Mouse (Mus musculus): Measurements from ENCODE around the gene Tmc3. TPM values are rescaled to one million over a fixed set of nuclear protein-coding genes. Genes with fewer than 3 reads are reported as not detected.

Gene Tmc3
- polyA plus RNA-seq, 1 experiment from 2014 or later = 0.07 TPM

DNA sequence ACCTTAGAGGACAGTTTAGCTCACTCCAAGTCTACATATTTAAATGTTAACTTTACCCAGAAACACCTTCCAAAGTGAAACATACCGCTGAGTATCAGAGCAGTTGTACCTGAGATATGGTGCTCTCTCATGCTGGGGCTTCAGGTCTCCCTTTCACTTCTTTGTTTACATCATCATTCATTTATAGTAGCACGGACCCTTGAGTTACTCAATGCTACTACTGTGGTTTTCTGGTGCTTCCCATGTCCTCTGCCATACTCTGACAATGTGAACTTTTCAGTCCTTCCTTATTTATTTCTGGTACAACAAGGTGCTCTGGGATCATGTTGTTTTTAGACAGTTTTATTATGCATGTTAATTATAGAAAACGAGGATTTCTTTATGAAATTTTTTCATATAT, 25.2 kb upstream of the Tmc3 start:
- no peak overlapping the region for H3K4me3 ChIP-seq (ENCODE audit: low read depth, low read length)
- no peak for ATAC-seq (ENCODE audit: low read depth)
- H3K4me1 ChIP-seq (ENCODE audit: control insufficient read depth, low read depth, low read length) = no peaks in the 10 kb centered on the region
- H3K27ac ChIP-seq (ENCODE audit: low read length) = no peak overlapping the region
- no peak overlapping the region for H3K4me2 ChIP-seq (ENCODE audit: low read depth, low read length)
- no peak overlapping the region for H3K9ac ChIP-seq (ENCODE audit: low read depth, low read length)
- 45% methylated on average over 3 of the region's 3 CpGs for WGBS (ENCODE audit: insufficient replicate concordance)
- H3K9me3 ChIP-seq (replicated peaks; ENCODE audit: control insufficient read depth, low read length) = no peaks in the 10 kb centered on the region
- H3K27me3 ChIP-seq (ENCODE audit: control insufficient read depth, insufficient read depth, low read depth, low read length) = no peaks in the 10 kb centered on the region
- H3K36me3 ChIP-seq (ENCODE audit: control insufficient read depth, insufficient read depth) = no peaks in the 10 kb centered on the region

DNA sequence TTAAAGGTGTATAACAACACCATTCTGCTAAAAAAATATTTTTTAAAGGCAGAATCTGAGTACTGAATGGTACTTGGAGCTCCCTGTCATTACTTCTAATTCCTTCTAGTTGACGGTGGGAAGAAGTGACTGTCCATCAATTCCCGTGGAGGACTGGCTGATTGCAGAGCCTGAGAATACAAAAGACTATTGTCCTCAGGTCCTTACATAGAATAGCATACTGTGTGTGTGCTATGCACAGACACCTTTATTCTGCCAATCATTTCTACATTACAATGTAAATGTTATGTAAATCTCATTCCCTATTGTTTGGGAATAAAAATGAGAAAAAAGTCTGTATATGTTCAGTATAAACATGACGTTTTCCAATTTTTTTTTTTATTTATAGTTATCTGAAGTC, 22.9 kb upstream of the Tmc3 start:
- no peak overlapping the region for H3K4me3 ChIP-seq (ENCODE audit: low read depth, low read length)
- H3K9ac ChIP-seq (ENCODE audit: low read depth, low read length) = no peak overlapping the region
- no peaks in the 10 kb centered on the region for H3K4me1 ChIP-seq (ENCODE audit: control insufficient read depth, low read depth, low read length)
- H3K36me3 ChIP-seq (ENCODE audit: control insufficient read depth, insufficient read depth) = no peaks in the 10 kb centered on the region
- no peaks in the 10 kb centered on the region for H3K9me3 ChIP-seq (replicated peaks; ENCODE audit: control insufficient read depth, low read length)
- WGBS (ENCODE audit: insufficient replicate concordance) = 49% methylated on average over 3 of the region's 3 CpGs
- no peak overlapping the region for H3K27ac ChIP-seq (ENCODE audit: low read length)
- no peak for ATAC-seq (ENCODE audit: low read depth)
- no peaks in the 10 kb centered on the region for H3K27me3 ChIP-seq (ENCODE audit: control insufficient read depth, insufficient read depth, low read depth, low read length)
- H3K4me2 ChIP-seq (ENCODE audit: low read depth, low read length) = no peak overlapping the region

DNA sequence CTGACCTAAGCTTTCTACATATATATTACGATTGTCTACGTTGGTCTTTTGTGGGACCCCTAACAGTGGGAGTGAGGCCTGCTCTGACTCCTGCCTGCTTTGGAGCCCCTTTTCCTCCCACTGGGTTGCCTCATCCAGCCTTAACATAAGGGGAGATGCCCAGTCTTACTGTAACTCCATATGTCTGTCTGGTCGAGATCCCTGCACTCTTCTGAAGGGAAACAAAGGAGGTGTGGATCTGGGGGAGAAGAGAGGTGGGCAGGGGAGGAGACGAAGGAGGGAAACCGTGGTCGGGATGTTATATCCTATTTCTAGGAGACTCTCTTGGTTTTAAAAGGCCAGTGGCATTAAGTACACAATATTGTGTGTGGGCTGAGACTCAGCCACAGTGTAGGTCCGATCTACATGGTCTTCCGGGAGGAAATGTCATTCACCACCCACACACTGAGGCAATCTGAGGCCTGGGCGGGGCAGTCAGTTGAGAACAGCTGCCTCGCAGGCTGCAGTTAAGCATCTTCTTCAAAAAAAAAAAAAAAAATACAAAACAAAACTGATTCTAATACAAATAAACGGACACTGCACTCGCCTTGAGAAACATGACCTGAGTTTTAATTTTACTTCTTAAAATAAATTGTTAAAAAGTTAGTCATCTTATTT, 20.0 kb upstream of the Tmc3 start:
- no peak for ATAC-seq (ENCODE audit: low read depth)
- H3K27ac ChIP-seq (ENCODE audit: low read length) = no peak overlapping the region
- H3K4me1 ChIP-seq (ENCODE audit: control insufficient read depth, low read depth, low read length) = no peaks in the 10 kb centered on the region
- no peaks in the 10 kb centered on the region for H3K36me3 ChIP-seq (ENCODE audit: control insufficient read depth, insufficient read depth)
- H3K27me3 ChIP-seq (ENCODE audit: control insufficient read depth, insufficient read depth, low read depth, low read length) = no peaks in the 10 kb centered on the region
- no peaks in the 10 kb centered on the region for H3K9me3 ChIP-seq (replicated peaks; ENCODE audit: control insufficient read depth, low read length)
- no peak overlapping the region for H3K4me2 ChIP-seq (ENCODE audit: low read depth, low read length)
- H3K4me3 ChIP-seq (ENCODE audit: low read depth, low read length) = no peak overlapping the region
- WGBS (ENCODE audit: insufficient replicate concordance) = 43% methylated on average over 12 of the region's 12 CpGs
- no peak overlapping the region for H3K9ac ChIP-seq (ENCODE audit: low read depth, low read length)

DNA sequence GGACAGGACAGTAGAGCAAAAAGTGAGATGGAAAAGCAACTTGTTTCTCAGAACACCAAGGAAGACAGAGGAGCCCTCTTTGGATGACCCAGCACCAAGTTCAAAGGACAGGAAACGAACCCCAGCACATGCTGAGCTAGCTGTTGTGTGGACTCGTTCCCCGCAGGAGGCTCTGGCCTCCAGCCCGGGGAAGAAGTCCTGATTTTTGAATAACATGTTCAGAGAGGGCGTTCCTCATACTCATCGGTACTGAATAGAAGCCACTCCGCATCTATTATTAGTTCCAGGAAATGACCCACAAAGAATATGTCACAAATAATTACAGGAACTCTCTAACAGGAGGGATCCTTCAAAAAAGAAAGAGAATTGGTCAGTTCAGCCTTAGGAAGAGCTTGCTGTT, 18.8 kb upstream of the Tmc3 start:
- Histone ChIP-seq H3K36me3 (ENCODE audit: control insufficient read depth, insufficient read depth) (no peaks in the 10 kb centered on the region), H3K9me3 (replicated peaks; ENCODE audit: control insufficient read depth, low read length) (no peaks in the 10 kb centered on the region), H3K4me2 (ENCODE audit: low read depth, low read length) (no peak overlapping the region), H3K9ac (ENCODE audit: low read depth, low read length) (no peak overlapping the region), H3K27ac (ENCODE audit: low read length) (no peak overlapping the region), H3K4me1 (ENCODE audit: control insufficient read depth, low read depth, low read length) (no peaks in the 10 kb centered on the region), H3K27me3 (ENCODE audit: control insufficient read depth, insufficient read depth, low read depth, low read length) (no peaks in the 10 kb centered on the region), H3K4me3 (ENCODE audit: low read depth, low read length) (no peak overlapping the region)
- peak; percentile 21; the same call in 1 of the 2 replicates for ATAC-seq (ENCODE audit: low read depth)
- WGBS (ENCODE audit: insufficient replicate concordance) = 20% methylated on average over 7 of the region's 7 CpGs

DNA sequence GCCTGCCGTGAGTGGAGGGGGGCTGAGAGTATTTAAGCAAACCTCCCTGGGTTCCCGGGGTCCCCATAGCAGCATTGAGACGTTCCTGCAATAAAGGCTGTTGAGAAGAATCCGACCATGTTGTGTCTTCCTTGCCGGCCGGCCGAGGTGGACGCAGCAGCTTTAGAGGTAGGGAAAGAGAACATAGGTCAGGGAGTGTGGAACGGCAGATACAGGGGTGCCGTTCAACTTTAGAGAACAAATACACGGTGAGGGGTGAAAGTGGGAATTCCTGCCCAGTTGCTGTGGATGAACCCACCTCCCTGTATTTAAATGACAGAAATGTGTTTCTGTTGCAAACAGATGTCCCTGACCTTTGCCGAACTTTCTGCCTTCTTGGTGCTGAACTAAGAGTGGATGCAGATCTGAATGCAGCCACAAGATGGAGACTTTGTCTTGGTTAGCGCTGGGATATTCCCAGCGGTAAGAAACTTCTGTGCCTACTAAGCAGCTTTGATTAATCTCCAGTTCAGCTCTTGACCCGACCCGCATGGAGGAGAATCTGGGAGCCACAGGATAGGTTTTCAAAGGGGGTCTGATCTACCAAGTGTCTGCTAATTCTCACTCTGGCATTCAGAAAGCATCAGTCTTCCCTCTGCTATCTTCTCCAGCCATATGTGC, 16.8 kb upstream of the Tmc3 start:
- Histone ChIP-seq H3K9ac (ENCODE audit: low read depth, low read length) (no peak overlapping the region), H3K4me1 (ENCODE audit: control insufficient read depth, low read depth, low read length) (no peaks in the 10 kb centered on the region), H3K27ac (ENCODE audit: low read length) (no peak overlapping the region), H3K4me2 (ENCODE audit: low read depth, low read length) (no peak overlapping the region), H3K9me3 (replicated peaks; ENCODE audit: control insufficient read depth, low read length) (no peaks in the 10 kb centered on the region), H3K27me3 (ENCODE audit: control insufficient read depth, insufficient read depth, low read depth, low read length) (no peaks in the 10 kb centered on the region), H3K36me3 (ENCODE audit: control insufficient read depth, insufficient read depth) (no peaks in the 10 kb centered on the region), H3K4me3 (ENCODE audit: low read depth, low read length) (no peak overlapping the region)
- WGBS (ENCODE audit: insufficient replicate concordance) = 41% methylated on average over 16 of the region's 16 CpGs
- ATAC-seq (ENCODE audit: low read depth) = no peak

DNA sequence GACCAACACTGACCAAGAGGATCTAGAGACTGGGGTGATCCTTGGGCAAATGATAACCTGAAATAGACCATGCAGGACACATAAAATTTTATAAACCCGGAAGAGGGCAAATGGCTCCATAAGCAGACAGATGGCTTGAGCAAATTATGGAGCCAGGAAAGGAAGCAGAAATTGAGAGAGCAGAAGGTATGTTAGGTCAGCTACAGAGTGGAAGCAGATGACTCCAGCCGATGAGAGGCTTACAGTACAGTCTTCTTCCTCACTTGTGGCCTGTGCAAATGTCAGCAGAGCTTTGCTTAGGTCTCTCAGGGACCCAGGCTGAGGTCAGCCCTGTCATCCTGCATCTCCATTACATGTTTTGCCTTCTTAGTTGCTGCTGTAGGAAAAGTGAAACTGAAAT, 15.9 kb upstream of the Tmc3 start:
- no peaks in the 10 kb centered on the region for H3K36me3 ChIP-seq (ENCODE audit: control insufficient read depth, insufficient read depth)
- WGBS (ENCODE audit: insufficient replicate concordance) = 60% methylated on average over 2 of the region's 2 CpGs
- H3K9me3 ChIP-seq (replicated peaks; ENCODE audit: control insufficient read depth, low read length) = no peaks in the 10 kb centered on the region

DNA sequence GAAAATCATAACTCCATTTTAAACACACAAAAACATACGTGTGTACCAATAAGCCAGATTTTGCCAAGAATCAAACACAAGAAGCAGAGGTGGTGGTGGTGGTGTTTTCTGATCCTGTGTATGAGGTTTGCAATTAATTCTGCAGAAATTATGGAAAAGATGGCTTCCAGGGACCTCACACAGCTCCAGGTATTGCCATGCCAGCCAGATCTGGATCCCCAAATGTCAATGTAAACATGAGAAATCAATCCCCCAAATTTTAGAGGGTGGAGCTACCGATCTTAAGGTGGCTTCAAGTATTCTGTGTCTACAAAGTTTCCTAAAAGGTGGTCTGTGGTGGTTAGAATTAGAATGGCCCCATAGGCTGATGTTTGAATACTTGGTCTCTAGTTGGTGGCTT, 15.3 kb upstream of the Tmc3 start:
- Histone ChIP-seq H3K9ac (ENCODE audit: low read depth, low read length) (no peak overlapping the region), H3K27me3 (ENCODE audit: control insufficient read depth, insufficient read depth, low read depth, low read length) (no peaks in the 10 kb centered on the region), H3K27ac (ENCODE audit: low read length) (no peak overlapping the region), H3K4me3 (ENCODE audit: low read depth, low read length) (no peak overlapping the region), H3K4me2 (ENCODE audit: low read depth, low read length) (no peak overlapping the region), H3K9me3 (replicated peaks; ENCODE audit: control insufficient read depth, low read length) (no peaks in the 10 kb centered on the region), H3K4me1 (ENCODE audit: control insufficient read depth, low read depth, low read length) (no peaks in the 10 kb centered on the region), H3K36me3 (ENCODE audit: control insufficient read depth, insufficient read depth) (no peaks in the 10 kb centered on the region)
- 67% methylated on average over 2 of the region's 2 CpGs for WGBS (ENCODE audit: insufficient replicate concordance)
- ATAC-seq (ENCODE audit: low read depth) = no peak

More for the DNA sequence above, 15.9 kb upstream of the Tmc3 start:
- H3K27ac ChIP-seq (ENCODE audit: low read length) = no peak overlapping the region
- H3K9ac ChIP-seq (ENCODE audit: low read depth, low read length) = no peak overlapping the region
- H3K4me3 ChIP-seq (ENCODE audit: low read depth, low read length) = no peak overlapping the region
- no peaks in the 10 kb centered on the region for H3K4me1 ChIP-seq (ENCODE audit: control insufficient read depth, low read depth, low read length)
- no peak for ATAC-seq (ENCODE audit: low read depth)
- no peaks in the 10 kb centered on the region for H3K27me3 ChIP-seq (ENCODE audit: control insufficient read depth, insufficient read depth, low read depth, low read length)
- H3K4me2 ChIP-seq (ENCODE audit: low read depth, low read length) = no peak overlapping the region

DNA sequence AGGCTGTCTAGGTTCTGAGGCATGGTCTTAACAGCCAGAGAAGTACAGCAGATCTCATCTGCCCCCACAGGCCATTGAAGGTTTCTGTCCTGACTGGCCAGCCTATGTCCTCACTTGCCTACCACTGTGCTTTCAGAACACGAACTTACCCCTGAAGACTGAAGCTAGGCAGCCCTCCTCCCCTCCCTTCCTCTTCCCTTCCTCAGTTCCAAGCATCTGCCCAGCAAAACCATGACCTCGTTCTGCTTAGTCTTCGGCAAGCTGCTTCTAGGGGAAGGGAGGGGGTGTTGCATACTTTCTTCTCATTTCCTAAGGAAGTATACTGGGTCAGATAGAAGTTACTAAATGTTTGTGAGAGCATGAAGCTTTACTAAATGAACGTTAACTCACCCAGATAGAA, 13.7 kb upstream of the Tmc3 start:
- Histone ChIP-seq H3K27ac (ENCODE audit: low read length) (no peak overlapping the region), H3K9ac (ENCODE audit: low read depth, low read length) (no peak overlapping the region), H3K4me3 (ENCODE audit: low read depth, low read length) (no peak overlapping the region), H3K27me3 (ENCODE audit: control insufficient read depth, insufficient read depth, low read depth, low read length) (no peaks in the 10 kb centered on the region), H3K9me3 (replicated peaks; ENCODE audit: control insufficient read depth, low read length) (no peaks in the 10 kb centered on the region), H3K36me3 (ENCODE audit: control insufficient read depth, insufficient read depth) (no peaks in the 10 kb centered on the region), H3K4me1 (ENCODE audit: control insufficient read depth, low read depth, low read length) (no peaks in the 10 kb centered on the region), H3K4me2 (ENCODE audit: low read depth, low read length) (no peak overlapping the region)
- WGBS (ENCODE audit: insufficient replicate concordance) = 12% methylated on average over 4 of the region's 4 CpGs
- no peak for ATAC-seq (ENCODE audit: low read depth)

DNA sequence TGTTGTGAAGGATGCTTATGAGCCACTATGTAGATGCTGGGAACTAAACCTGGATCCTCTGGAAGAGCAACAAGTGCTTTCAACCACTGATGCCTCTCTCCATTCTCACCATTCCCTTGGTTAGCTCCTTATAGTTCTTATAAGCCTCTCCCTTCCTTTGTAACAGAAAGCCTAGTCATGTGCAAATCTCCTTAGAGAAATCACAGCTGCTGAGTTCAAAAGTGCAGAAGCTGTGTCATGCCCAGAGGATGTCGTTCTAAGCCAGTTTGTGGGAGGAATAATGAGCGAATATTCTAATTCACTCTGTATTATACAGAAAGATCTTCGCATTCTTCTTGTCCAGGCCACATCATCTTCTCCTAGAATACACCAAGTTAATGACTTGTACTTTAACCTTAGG, 12.8 kb upstream of the Tmc3 start:
- H3K36me3 ChIP-seq (ENCODE audit: control insufficient read depth, insufficient read depth) = no peaks in the 10 kb centered on the region
- H3K4me1 ChIP-seq (ENCODE audit: control insufficient read depth, low read depth, low read length) = no peaks in the 10 kb centered on the region
- H3K9ac ChIP-seq (ENCODE audit: low read depth, low read length) = no peak overlapping the region
- no peak overlapping the region for H3K4me3 ChIP-seq (ENCODE audit: low read depth, low read length)
- H3K27me3 ChIP-seq (ENCODE audit: control insufficient read depth, insufficient read depth, low read depth, low read length) = no peaks in the 10 kb centered on the region
- 53% methylated on average over 3 of the region's 3 CpGs for WGBS (ENCODE audit: insufficient replicate concordance)
- no peak overlapping the region for H3K4me2 ChIP-seq (ENCODE audit: low read depth, low read length)
- no peak overlapping the region for H3K27ac ChIP-seq (ENCODE audit: low read length)
- no peak for ATAC-seq (ENCODE audit: low read depth)
- no peaks in the 10 kb centered on the region for H3K9me3 ChIP-seq (replicated peaks; ENCODE audit: control insufficient read depth, low read length)

All from liver, embryonic 16.5 days (tissue).